Mouse (Mus musculus): Measurements from ENCODE around the gene Klhdc8a. TPM values are rescaled to one million over a fixed set of nuclear protein-coding genes. Genes with fewer than 3 reads are reported as not detected.
"Not testable (repeated sequence)": the region's sequence is repeated elsewhere in the genome, so short reads cannot be mapped to it uniquely, and the experiment has no call there.

The Klhdc8a gene
- polyA plus RNA-seq, 1 experiment from 2014 or later, result 0.06 TPM

GRCm38 (mm10) chr1:132271237-132271636 lies 27.2 kb upstream of the Klhdc8a start:
- Histone ChIP-seq H3K36me3 (no peaks in the 10 kb centered on the region), H3K4me3 (replicated peaks) (no peak overlapping the region), H3K4me2 (no peak overlapping the region), H3K27me3 (peaks cover 8% of the 10 kb centered on the region; the same call in 1 of the 2 replicates), H3K4me1 (replicated peaks) (0 out of 2 replicates have a peak, but pooled peaks cover 3% of the 10 kb centered on the region), H3K27ac (no peak overlapping the region), H3K9me3 (replicated peaks) (no peaks in the 10 kb centered on the region), H3K9ac (no peak overlapping the region)
- WGBS (ENCODE audit: insufficient replicate concordance), result 71% methylated on average over 3 of the region's 3 CpGs
- no peak for DNase-seq
- no peak for ATAC-seq (ENCODE audit: low read depth)

GRCm38 (mm10) chr1:132276694-132277093 lies 21.7 kb upstream of the Klhdc8a start:
- Histone ChIP-seq H3K36me3 (no peaks in the 10 kb centered on the region), H3K4me3 (replicated peaks) (no peak overlapping the region), H3K27ac (no peak overlapping the region), H3K27me3 (peaks cover 7% of the 10 kb centered on the region; the same call in 1 of the 2 replicates), H3K9me3 (replicated peaks) (no peaks in the 10 kb centered on the region), H3K9ac (no peak overlapping the region), H3K4me2 (no peak overlapping the region), H3K4me1 (replicated peaks) (0 out of 2 replicates have a peak, but pooled peaks cover 3% of the 10 kb centered on the region)
- no peak for ATAC-seq (ENCODE audit: low read depth)
- WGBS (ENCODE audit: insufficient replicate concordance), result 50% methylated on average over 3 of the region's 3 CpGs
- DNase-seq, result no peak

- H3K36me3 ChIP-seq, result no peaks in the 10 kb centered on the region
- H3K9ac ChIP-seq, result no peak overlapping the region
- H3K27ac ChIP-seq, result no peak overlapping the region
- H3K27me3 ChIP-seq, result peaks cover 7% of the 10 kb centered on the region; the same call in 1 of the 2 replicates
- no peak overlapping the region for H3K4me3 ChIP-seq (replicated peaks)
- DNase-seq (no peak), ATAC-seq (ENCODE audit: low read depth) (no peak)
- no peaks in the 10 kb centered on the region for H3K4me1 ChIP-seq (replicated peaks)
- no peaks in the 10 kb centered on the region for H3K9me3 ChIP-seq (replicated peaks)
- WGBS (ENCODE audit: insufficient replicate concordance), result 55% methylated on average over 6 of the region's 6 CpGs
- H3K4me2 ChIP-seq, result no peak overlapping the region
Measured at GRCm38 (mm10) chr1:132277124-132277523, 21.3 kb upstream of the Klhdc8a start.

GRCm38 (mm10) chr1:132280636-132281035 lies 17.8 kb upstream of the Klhdc8a start:
- not testable (repeated sequence) for H3K36me3 ChIP-seq; H3K4me3 ChIP-seq (replicated peaks); H3K27me3 ChIP-seq; H3K4me2 ChIP-seq; ATAC-seq (ENCODE audit: low read depth); H3K9me3 ChIP-seq (replicated peaks); H3K4me1 ChIP-seq (replicated peaks); H3K27ac ChIP-seq; DNase-seq; H3K9ac ChIP-seq
- WGBS (ENCODE audit: insufficient replicate concordance), result 59% methylated on average over 6 of the region's 6 CpGs

GRCm38 (mm10) chr1:132281523-132282176 lies 16.8 kb upstream of the Klhdc8a start:
- H3K4me3 ChIP-seq (replicated peaks), result no peak overlapping the region
- H3K9ac ChIP-seq, result no peak overlapping the region
- DNase-seq (no peak), ATAC-seq (ENCODE audit: low read depth) (no peak)
- no peaks in the 10 kb centered on the region for H3K36me3 ChIP-seq
- WGBS (ENCODE audit: insufficient replicate concordance), result 39% methylated on average over 8 of the region's 8 CpGs
- H3K27me3 ChIP-seq, result 0 out of 2 replicates have a peak, but pooled peaks cover 3% of the 10 kb centered on the region
- H3K4me2 ChIP-seq, result no peak overlapping the region
- H3K27ac ChIP-seq, result no peak overlapping the region
- no peaks in the 10 kb centered on the region for H3K4me1 ChIP-seq (replicated peaks)
- no peaks in the 10 kb centered on the region for H3K9me3 ChIP-seq (replicated peaks)

GRCm38 (mm10) chr1:132282177-132282536 lies 16.3 kb upstream of the Klhdc8a start:
- H3K27me3 ChIP-seq, result 0 out of 2 replicates have a peak, but pooled peaks cover 3% of the 10 kb centered on the region
- ATAC-seq (ENCODE audit: low read depth), result no peak

GRCm38 (mm10) chr1:132283018-132283417 lies 15.4 kb upstream of the Klhdc8a start:
- H3K4me1 ChIP-seq (replicated peaks), result no peaks in the 10 kb centered on the region
- no peak overlapping the region for H3K4me3 ChIP-seq (replicated peaks)
- ATAC-seq (ENCODE audit: low read depth), result no peak
- H3K27me3 ChIP-seq, result peaks cover 11% of the 10 kb centered on the region; the same call in 1 of the 2 replicates
- H3K36me3 ChIP-seq, result no peaks in the 10 kb centered on the region
- no peak overlapping the region for H3K27ac ChIP-seq
- no peak for DNase-seq
- 68% methylated on average over 13 of the region's 13 CpGs for WGBS (ENCODE audit: insufficient replicate concordance)
- no peak overlapping the region for H3K9ac ChIP-seq
- no peaks in the 10 kb centered on the region for H3K9me3 ChIP-seq (replicated peaks)
- no peak overlapping the region for H3K4me2 ChIP-seq

More at GRCm38 (mm10) chr1:132282177-132282536, 16.3 kb upstream of the Klhdc8a start:
- Histone ChIP-seq H3K4me2 (no peak overlapping the region), H3K27ac (no peak overlapping the region), H3K4me3 (replicated peaks) (no peak overlapping the region), H3K9me3 (replicated peaks) (no peaks in the 10 kb centered on the region), H3K36me3 (no peaks in the 10 kb centered on the region), H3K9ac (no peak overlapping the region), H3K4me1 (replicated peaks) (no peaks in the 10 kb centered on the region)
- WGBS (ENCODE audit: insufficient replicate concordance), result 69% methylated on average over 2 of the region's 2 CpGs
- no peak for DNase-seq

- Histone ChIP-seq H3K4me2 (no peak overlapping the region), H3K9ac (no peak overlapping the region), H3K36me3 (no peaks in the 10 kb centered on the region), H3K27ac (no peak overlapping the region), H3K4me1 (replicated peaks) (no peaks in the 10 kb centered on the region), H3K9me3 (replicated peaks) (no peaks in the 10 kb centered on the region), H3K27me3 (peaks cover 13% of the 10 kb centered on the region; the same call in 1 of the 2 replicates), H3K4me3 (replicated peaks) (no peak overlapping the region)
- 62% methylated on average over 1 of the region's 1 CpGs for WGBS (ENCODE audit: insufficient replicate concordance)
- ATAC-seq (ENCODE audit: low read depth) (no peak), DNase-seq (no peak)
Measured at GRCm38 (mm10) chr1:132286735-132287134, 11.7 kb upstream of the Klhdc8a start.

GRCm38 (mm10) chr1:132287445-132287844 lies 11.0 kb upstream of the Klhdc8a start:
- Histone ChIP-seq H3K9ac (no peak overlapping the region), H3K4me2 (no peak overlapping the region), H3K36me3 (no peaks in the 10 kb centered on the region), H3K4me3 (replicated peaks) (no peak overlapping the region), H3K4me1 (replicated peaks) (0 out of 2 replicates have a peak, but pooled peaks cover 2% of the 10 kb centered on the region), H3K27ac (no peak overlapping the region), H3K27me3 (peaks cover 13% of the 10 kb centered on the region; the same call in 1 of the 2 replicates), H3K9me3 (replicated peaks) (no peaks in the 10 kb centered on the region)
- no peak for DNase-seq
- no peak for ATAC-seq (ENCODE audit: low read depth)
- WGBS (ENCODE audit: insufficient replicate concordance), result 49% methylated on average over 2 of the region's 2 CpGs

- no peaks in the 10 kb centered on the region for H3K9me3 ChIP-seq (replicated peaks)
- no peak for ATAC-seq (ENCODE audit: low read depth)
- 0 out of 2 replicates have a peak, but pooled peaks cover 2% of the 10 kb centered on the region for H3K4me1 ChIP-seq (replicated peaks)
- H3K27me3 ChIP-seq, result peaks cover 13% of the 10 kb centered on the region; the same call in 1 of the 2 replicates
- no peak overlapping the region for H3K4me2 ChIP-seq
- no peak overlapping the region for H3K9ac ChIP-seq
- H3K4me3 ChIP-seq (replicated peaks), result no peak overlapping the region
- 30% methylated on average over 11 of the region's 11 CpGs for WGBS (ENCODE audit: insufficient replicate concordance)
- no peak for DNase-seq
- H3K27ac ChIP-seq, result no peak overlapping the region
- H3K36me3 ChIP-seq, result no peaks in the 10 kb centered on the region
Measured at GRCm38 (mm10) chr1:132287991-132288451, 10.4 kb upstream of the Klhdc8a start.

- Histone ChIP-seq H3K4me1 (replicated peaks) (0 out of 2 replicates have a peak, but pooled peaks cover 2% of the 10 kb centered on the region), H3K9me3 (replicated peaks) (no peaks in the 10 kb centered on the region), H3K9ac (no peak overlapping the region), H3K27ac (no peak overlapping the region), H3K27me3 (peaks cover 15% of the 10 kb centered on the region; the same call in 1 of the 2 replicates), H3K4me2 (no peak overlapping the region), H3K4me3 (replicated peaks) (no peak overlapping the region), H3K36me3 (no peaks in the 10 kb centered on the region)
- DNase-seq (no peak), ATAC-seq (ENCODE audit: low read depth) (no peak)
- WGBS (ENCODE audit: insufficient replicate concordance), result 71% methylated on average over 6 of the region's 6 CpGs
Measured at GRCm38 (mm10) chr1:132289965-132290364, 8.5 kb upstream of the Klhdc8a start.

Measured in liver, embryonic 13.5 days (tissue).